Mouse (Mus musculus): ENCODE results near the gene Gm9745.
"Not testable (repeated sequence)": the region's sequence is repeated elsewhere in the genome, so short reads cannot be mapped to it uniquely, and the experiment has no call there.

DNA sequence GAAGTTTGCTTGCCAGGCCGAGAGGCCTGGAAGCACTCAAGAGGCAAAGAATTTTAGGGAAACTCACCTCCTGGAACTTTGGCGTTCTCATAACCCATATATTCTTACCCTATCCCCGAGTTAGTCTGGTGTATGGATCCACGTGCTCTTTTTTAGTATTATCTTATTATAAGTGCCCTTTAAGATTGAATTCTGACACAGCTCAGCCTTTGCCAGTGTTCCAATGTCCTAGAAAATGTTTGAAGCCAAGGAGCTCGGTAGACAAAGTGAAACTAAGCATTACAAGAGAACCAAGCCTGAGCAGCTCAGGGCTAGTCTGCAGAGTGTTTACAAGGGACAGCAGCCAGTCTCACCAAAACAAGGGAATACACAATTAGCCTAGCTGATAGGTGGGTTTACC, 14.2 kb upstream of the Gm9745 start:
- not testable (repeated sequence) for TF ChIP-seq CTCF, POLR2A (IDR thresholded peaks at IDR 0.05; ENCODE audit: insufficient read depth, low read depth, low read length)

Measured in olfactory bulb, adult 2 months (tissue).